Mouse (Mus musculus): ENCODE measurements around the gene Gm9857. TPM values are rescaled to one million over a fixed set of nuclear protein-coding genes. Genes with fewer than 3 reads are reported as not detected.

Gm9857 gene
- polyA plus RNA-seq, 1 experiment from 2014 or later, result not detected

GRCm38 (mm10) chr3:108902934-108903333, 37.3 kb downstream of the Gm9857 start:
- WGBS, result 88% methylated on average over 6 of the region's 6 CpGs
- H3K36me3 ChIP-seq, result peaks cover 54% of the 10 kb centered on the region

DNA sequence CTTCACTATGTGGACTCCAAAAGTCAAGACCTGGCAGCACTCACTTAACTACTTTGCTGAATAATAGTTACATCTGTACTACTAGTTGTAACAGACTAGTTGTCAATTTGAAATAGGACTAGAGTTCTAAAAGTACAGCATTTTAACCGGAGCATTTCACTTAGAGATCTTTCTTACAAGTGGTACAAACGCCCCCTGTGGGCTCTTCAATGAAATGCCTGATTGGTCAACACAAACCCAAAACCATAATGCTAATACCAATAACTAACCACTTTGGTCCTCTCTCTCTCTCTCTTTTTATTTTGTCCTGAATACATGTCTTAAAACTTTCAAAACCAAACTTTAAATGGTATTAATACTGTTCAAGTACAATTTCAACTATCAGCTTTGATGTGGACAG, 38.2 kb downstream of the Gm9857 start:
- no peak overlapping the region for H3K27ac ChIP-seq (ENCODE audit: poor library complexity, severe bottlenecking)
- H3K36me3 ChIP-seq, result peaks cover 51% of the 10 kb centered on the region
- 49% methylated on average over 2 of the region's 2 CpGs for WGBS
- H3K9me3 ChIP-seq (replicated peaks), result 0 out of 2 replicates have a peak, but pooled peaks cover 4% of the 10 kb centered on the region
- H3K9ac ChIP-seq, result no peak overlapping the region
- no peak overlapping the region for H3K4me3 ChIP-seq
- H3K4me2 ChIP-seq, result no peak overlapping the region
- no peaks in the 10 kb centered on the region for H3K27me3 ChIP-seq (replicated peaks)
- H3K4me1 ChIP-seq (replicated peaks), result no peaks in the 10 kb centered on the region
- ATAC-seq (ENCODE audit: insufficient number of reproducible peaks, low FRiP score), result no peak

More at GRCm38 (mm10) chr3:108902934-108903333, 37.3 kb downstream of the Gm9857 start:
- no peak for ATAC-seq (ENCODE audit: insufficient number of reproducible peaks, low FRiP score)
- Histone ChIP-seq H3K4me3 (no peak overlapping the region), H3K9ac (no peak overlapping the region), H3K4me2 (no peak overlapping the region), H3K4me1 (replicated peaks) (no peaks in the 10 kb centered on the region), H3K27ac (ENCODE audit: poor library complexity, severe bottlenecking) (no peak overlapping the region), H3K9me3 (replicated peaks) (0 out of 2 replicates have a peak, but pooled peaks cover 4% of the 10 kb centered on the region), H3K27me3 (replicated peaks) (no peaks in the 10 kb centered on the region)

DNA sequence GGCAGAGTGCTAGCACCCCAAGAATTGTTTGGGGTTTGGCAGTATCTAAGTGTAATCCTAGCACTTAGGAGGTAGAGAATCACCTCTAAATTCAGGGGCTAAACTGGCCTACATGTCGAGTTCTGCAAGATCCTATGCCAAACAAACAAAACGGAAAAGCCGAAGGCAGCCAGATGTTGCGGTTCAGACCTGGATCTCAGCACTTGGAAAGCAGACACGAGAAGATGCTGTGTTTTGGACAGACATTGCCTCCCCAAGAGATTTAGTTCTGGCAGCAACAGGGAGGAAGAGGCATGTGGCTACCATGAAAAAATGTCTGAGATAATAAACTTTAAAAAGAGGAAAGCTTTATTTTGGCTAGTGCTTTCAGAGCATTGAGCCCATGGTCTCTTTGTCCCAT, 39.6 kb downstream of the Gm9857 start:
- no peak for ATAC-seq (ENCODE audit: insufficient number of reproducible peaks, low FRiP score)
- Histone ChIP-seq H3K27ac (ENCODE audit: poor library complexity, severe bottlenecking) (no peak overlapping the region), H3K4me3 (no peak overlapping the region), H3K27me3 (replicated peaks) (no peaks in the 10 kb centered on the region), H3K36me3 (peaks cover 47% of the 10 kb centered on the region), H3K9me3 (replicated peaks) (0 out of 2 replicates have a peak, but pooled peaks cover 4% of the 10 kb centered on the region), H3K9ac (no peak overlapping the region), H3K4me1 (replicated peaks) (no peaks in the 10 kb centered on the region), H3K4me2 (no peak overlapping the region)
- WGBS, result 76% methylated on average over 5 of the region's 5 CpGs

DNA sequence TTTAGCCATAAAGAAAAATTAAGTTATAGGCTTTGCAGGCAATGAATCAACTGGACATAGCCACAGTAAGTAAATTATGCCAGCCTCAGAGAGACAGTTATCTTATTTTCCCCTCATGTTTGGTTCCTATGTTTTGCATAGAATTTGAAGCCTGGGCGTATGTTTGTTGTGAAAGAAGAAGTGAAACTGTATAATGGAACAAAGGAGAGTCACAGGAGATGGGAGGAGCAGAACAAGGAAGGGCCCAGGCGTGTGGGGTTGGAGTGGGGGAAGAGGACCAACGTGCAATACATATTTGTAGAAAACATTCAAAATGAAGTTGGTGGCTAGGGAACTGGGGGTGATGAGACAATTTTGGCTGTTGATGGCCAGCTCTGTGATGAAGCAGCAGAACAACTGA, 40.1 kb downstream of the Gm9857 start:
- H3K27me3 ChIP-seq (replicated peaks), result no peaks in the 10 kb centered on the region
- 0 out of 2 replicates have a peak, but pooled peaks cover 4% of the 10 kb centered on the region for H3K9me3 ChIP-seq (replicated peaks)
- H3K4me2 ChIP-seq, result no peak overlapping the region
- H3K4me3 ChIP-seq, result no peak overlapping the region
- H3K27ac ChIP-seq (ENCODE audit: poor library complexity, severe bottlenecking), result no peak overlapping the region
- WGBS, result 89% methylated on average over 3 of the region's 3 CpGs
- no peaks in the 10 kb centered on the region for H3K4me1 ChIP-seq (replicated peaks)
- H3K9ac ChIP-seq, result no peak overlapping the region
- no peak for ATAC-seq (ENCODE audit: insufficient number of reproducible peaks, low FRiP score)
- H3K36me3 ChIP-seq, result peaks cover 43% of the 10 kb centered on the region

- no peak overlapping the region for H3K9ac ChIP-seq
- H3K27me3 ChIP-seq (replicated peaks), result no peaks in the 10 kb centered on the region
- H3K4me1 ChIP-seq (replicated peaks), result no peaks in the 10 kb centered on the region
- H3K4me2 ChIP-seq, result no peak overlapping the region
- H3K9me3 ChIP-seq (replicated peaks), result 0 out of 2 replicates have a peak, but pooled peaks cover 4% of the 10 kb centered on the region
- H3K36me3 ChIP-seq, result peaks cover 28% of the 10 kb centered on the region
- no peak overlapping the region for H3K27ac ChIP-seq (ENCODE audit: poor library complexity, severe bottlenecking)
- H3K4me3 ChIP-seq, result no peak overlapping the region
- 93% methylated on average over 4 of the region's 4 CpGs for WGBS
- no peak for ATAC-seq (ENCODE audit: insufficient number of reproducible peaks, low FRiP score)
These were observed 41.6 kb downstream of the Gm9857 start for GRCm38 (mm10) chr3:108898640-108899039.

GRCm38 (mm10) chr3:108892914-108893313, 47.3 kb downstream of the Gm9857 start:
- H3K9me3 ChIP-seq (replicated peaks), result no peaks in the 10 kb centered on the region
- H3K36me3 ChIP-seq, result no peaks in the 10 kb centered on the region
- no peak for ATAC-seq (ENCODE audit: insufficient number of reproducible peaks, low FRiP score)
- no peaks in the 10 kb centered on the region for H3K27me3 ChIP-seq (replicated peaks)
- no peak overlapping the region for H3K4me2 ChIP-seq
- H3K4me3 ChIP-seq, result no peak overlapping the region
- H3K27ac ChIP-seq (ENCODE audit: poor library complexity, severe bottlenecking), result no peak overlapping the region
- no peak overlapping the region for H3K9ac ChIP-seq
- H3K4me1 ChIP-seq (replicated peaks), result no peaks in the 10 kb centered on the region
- WGBS, result 58% methylated on average over 4 of the region's 4 CpGs

DNA sequence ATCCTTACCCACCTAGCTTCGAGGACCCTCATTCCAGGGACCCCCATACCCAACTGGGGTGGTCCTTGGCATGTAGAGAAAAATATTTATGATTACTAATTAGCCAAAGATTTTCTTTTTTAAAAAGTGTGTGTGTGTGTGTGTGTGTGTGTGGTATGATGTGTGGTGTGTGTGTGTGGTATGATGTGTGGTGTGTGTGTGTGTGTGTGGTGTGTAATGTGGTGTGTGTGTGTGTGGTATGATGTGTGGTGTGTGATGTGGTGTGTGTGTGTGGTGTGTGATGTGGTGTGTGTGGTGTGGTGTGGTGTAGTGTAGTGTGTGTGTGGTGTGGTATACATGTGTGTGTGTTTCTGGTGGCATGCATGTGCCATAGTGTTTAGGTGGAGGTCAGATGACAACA, 48.2 kb downstream of the Gm9857 start:
- no peaks in the 10 kb centered on the region for H3K9me3 ChIP-seq (replicated peaks)
- no peak overlapping the region for H3K27ac ChIP-seq (ENCODE audit: poor library complexity, severe bottlenecking)
- WGBS, result 69% methylated on average over 1 of the region's 1 CpGs
- H3K27me3 ChIP-seq (replicated peaks), result no peaks in the 10 kb centered on the region
- peaks cover 3% of the 10 kb centered on the region; the same call in 1 of the 2 replicates for H3K4me1 ChIP-seq (replicated peaks)
- no peak overlapping the region for H3K4me3 ChIP-seq
- H3K9ac ChIP-seq, result no peak overlapping the region
- no peak overlapping the region for H3K4me2 ChIP-seq
- no peak for ATAC-seq (ENCODE audit: insufficient number of reproducible peaks, low FRiP score)
- no peaks in the 10 kb centered on the region for H3K36me3 ChIP-seq

Other genes starting within 250 kb of the Gm9857 start
- 33.9 and 34.6 TPM in 2 replicates for gene Gpsm2, start 218.1 kb downstream of the Gm9857 start, polyA plus RNA-seq (2016; fragmentation: Nextera tagmentation; extraction: Ambion mirVana)
- not detected in 2 replicates for gene Aknad1, start 200.8 kb downstream of the Gm9857 start, polyA plus RNA-seq (2016; fragmentation: Nextera tagmentation; extraction: Ambion mirVana)
- 27.3 and 27.8 TPM in 2 replicates for gene Stxbp3, start 99.9 kb downstream of the Gm9857 start, polyA plus RNA-seq (2016; fragmentation: Nextera tagmentation; extraction: Ambion mirVana)
- gene Fndc7, start 50.4 kb downstream of the Gm9857 start, polyA plus RNA-seq (2016; fragmentation: Nextera tagmentation; extraction: Ambion mirVana), result 0.04 TPM in 1 of 2 replicates, not detected in the other
- 64.7 and 72.6 TPM in 2 replicates for gene Prpf38b, start 28.7 kb downstream of the Gm9857 start, polyA plus RNA-seq (2016; fragmentation: Nextera tagmentation; extraction: Ambion mirVana)
- gene Henmt1, start 572 bp downstream of the Gm9857 start, polyA plus RNA-seq (2016; fragmentation: Nextera tagmentation; extraction: Ambion mirVana), result 0.20 TPM in 1 of 2 replicates, not detected in the other
- 7.4 and 8.3 TPM in 2 replicates for gene Fam102b, start 87.2 kb upstream of the Gm9857 start, polyA plus RNA-seq (2016; fragmentation: Nextera tagmentation; extraction: Ambion mirVana)
- gene Slc25a54, start 140.0 kb upstream of the Gm9857 start, polyA plus RNA-seq (2016; fragmentation: Nextera tagmentation; extraction: Ambion mirVana), result not detected in 2 replicates
- 39.8 and 40.4 TPM in 2 replicates for gene Slc25a24, start 182.7 kb upstream of the Gm9857 start, polyA plus RNA-seq (2016; fragmentation: Nextera tagmentation; extraction: Ambion mirVana)

All from heart, embryonic 12.5 days (tissue).